Mouse (Mus musculus) lung, postnatal 0 days (tissue): ENCODE measurements at regions not wholly inside any gene's neighbourhood (a gene's known extent, or its start where the extent isn't known, plus 50 kb on each side); places are given as distances from the start of the nearest gene placed in this dataset.

Experiments
- CTCF ChIP-seq: IDR thresholded peaks from 2 replicates; pipeline ENCODE4 v1.5.1; 2016; ENCODE audit warnings: antibody characterized with exemption, mild to moderate bottlenecking
- EP300 ChIP-seq: IDR thresholded peaks from 2 replicates; pipeline ENCODE4 v1.6.1; 2016; ENCODE audit warnings: antibody characterized with exemption, mild to moderate bottlenecking, control low read depth

DNA sequence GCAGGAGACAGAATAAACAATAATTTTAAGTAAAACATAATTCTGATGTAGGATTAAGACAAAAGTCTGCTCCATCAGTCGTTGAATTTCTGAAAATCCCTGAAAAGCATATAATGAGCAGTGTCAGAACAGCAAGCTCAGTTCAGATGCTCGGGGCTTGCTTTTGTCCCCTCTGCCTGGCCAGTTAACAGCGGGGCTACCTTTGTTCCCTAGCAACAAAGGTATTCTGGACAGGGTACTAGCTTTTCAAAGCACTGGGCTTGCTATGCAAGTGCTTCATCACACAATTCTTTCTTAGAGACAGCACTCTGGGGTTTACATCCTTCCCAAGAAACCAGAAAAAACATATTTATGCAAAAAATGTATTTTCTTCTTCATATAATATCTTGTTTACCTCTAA, 729.7 kb downstream of the Crisp4 start:
- TF ChIP-seq CTCF: no peak
- no peak for TF ChIP-seq EP300
